Mouse (Mus musculus) liver, postnatal 0 days (tissue): ENCODE data around the gene Lamtor2.

Source experiments
- CTCF ChIP-seq: sonication (generic); IDR thresholded peaks from 2 replicates; pipeline ENCODE4 v1.5.1; 2016; ENCODE audit warnings: antibody characterized with exemption, low read depth
- EP300 ChIP-seq: IDR thresholded peaks from 2 replicates; pipeline ENCODE4 v1.6.1; 2016; ENCODE audit warnings: antibody characterized with exemption, low read depth, mild to moderate bottlenecking

GRCm38 (mm10) chr3:88514231-88515094 is 38.4 kb downstream of the Lamtor2 start:
- TF ChIP-seq CTCF (no peak), EP300 (no peak)
